Mouse (Mus musculus) intestine, embryonic 15.5 days (tissue): ENCODE data around the gene Gm11099. TPM values are rescaled to one million over a fixed set of nuclear protein-coding genes. Genes with fewer than 3 reads are reported as not detected.

Source experiments
- ATAC-seq: fragments of 200-750 bp; cut with Nextera tagmentation; 2 replicates; pipeline ENCODE4 v1.8.0; 2017; ENCODE audit warnings: moderate TSS enrichment, moderate library complexity
- H3K27ac ChIP-seq: fragments of 300-500 bp; sonication (generic); 2 replicates; pipeline ENCODE4 v1.5.1; 2015; ENCODE audit warnings: mild to moderate bottlenecking, inconsistent platforms
- H3K27me3 ChIP-seq: fragments of 300-500 bp; sonication (generic); replicated peaks from 2 replicates; pipeline ENCODE4 v1.6.1; 2015; ENCODE audit warnings: inconsistent platforms
- H3K36me3 ChIP-seq: fragments of 300-500 bp; sonication (generic); 2 replicates; pipeline ENCODE4 v1.6.1; 2015; ENCODE audit warnings: inconsistent platforms
- H3K4me1 ChIP-seq: fragments of 300-500 bp; sonication (generic); replicated peaks from 2 replicates; pipeline ENCODE4 v1.6.1; 2015; ENCODE audit warnings: inconsistent platforms
- H3K4me2 ChIP-seq: fragments of 300-500 bp; sonication (generic); replicated peaks from 2 replicates; pipeline ENCODE4 v1.6.1; 2015; ENCODE audit warnings: mild to moderate bottlenecking, inconsistent platforms
- H3K4me3 ChIP-seq: fragments of 300-500 bp; sonication (generic); replicated peaks from 2 replicates; pipeline ENCODE4 v1.5.1; 2015; ENCODE audit warnings: inconsistent platforms
- H3K9ac ChIP-seq: fragments of 300-500 bp; sonication (generic); 2 replicates; pipeline ENCODE4 v1.6.1; 2015; ENCODE audit warnings: inconsistent platforms
- H3K9me3 ChIP-seq: fragments of 300-500 bp; sonication (generic); 2 replicates; pipeline ENCODE4 v1.6.1; 2016; ENCODE audit warnings: inconsistent platforms
- WGBS: fragments of 180-500 bp; shearing (Covaris S2); methylation state at CpG from one replicate; pipeline ENCODE4 v1.1.7; 2015; 5-methylcytosine and 5-hydroxymethylcytosine counted together
- polyA plus RNA-seq: library from polyadenylated mRNA; unstranded; fragments of >200 nt; fragmentation: Nextera tagmentation; extraction: Ambion mirVana; gene quantifications from 2 replicates; pipeline ENCODE4 v1.2.1, GENCODE M21; 2015

Gene Gm11099
- polyA plus RNA-seq: not detected in 2 replicates

DNA sequence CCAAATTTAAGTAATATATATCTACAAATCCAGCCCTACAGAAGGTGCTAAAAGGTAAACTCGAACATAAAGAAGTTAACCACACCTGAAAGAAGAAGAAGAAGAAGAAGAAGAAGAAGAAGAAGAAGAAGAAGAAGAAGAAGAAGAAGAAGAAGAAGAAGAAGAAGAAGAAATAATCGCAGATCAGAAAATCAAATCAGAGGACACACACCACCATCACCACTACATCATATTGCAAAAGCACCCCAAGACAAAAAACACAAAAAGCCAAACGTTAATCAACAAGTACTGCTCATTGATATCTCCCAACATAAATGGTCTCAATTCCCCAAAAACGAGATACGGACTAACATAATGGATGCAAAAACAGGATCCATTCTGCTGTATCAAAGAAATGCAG, at the start of gene Gm11099:
Gm11099 (plus strand) TSS at position 301 of the 400 bp plus-strand sequence.
- Histone ChIP-seq H3K4me3 (no peak within 1 kb of the TSS), H3K27me3 (no peaks in the 10 kb centered on the region), H3K27ac (no peak within 1 kb of the TSS), H3K4me1 (no peaks in the 10 kb centered on the region), H3K9ac (no peak within 1 kb of the TSS), H3K36me3 (no peaks in the 10 kb centered on the region), H3K4me2 (no peak within 1 kb of the TSS), H3K9me3 (no peaks in the 10 kb centered on the region)
- no peak for ATAC-seq
- 86% methylated on average over 5 of the region's 5 CpGs for WGBS

GRCm38 (mm10) chr2:58812941-58813340, 46.3 kb upstream of the Gm11099 start:
- Histone ChIP-seq H3K4me3 (no peak overlapping the region), H3K27ac (no peak overlapping the region), H3K9me3 (no peaks in the 10 kb centered on the region), H3K36me3 (no peaks in the 10 kb centered on the region), H3K4me1 (no peaks in the 10 kb centered on the region), H3K9ac (no peak overlapping the region), H3K4me2 (no peak overlapping the region), H3K27me3 (no peaks in the 10 kb centered on the region)
- WGBS: 76% methylated on average over 2 of the region's 2 CpGs
- ATAC-seq: no peak

- H3K4me2 ChIP-seq: no peak overlapping the region
- no peaks in the 10 kb centered on the region for H3K36me3 ChIP-seq
- no peak overlapping the region for H3K9ac ChIP-seq
- H3K4me3 ChIP-seq: no peak overlapping the region
- WGBS: 45% methylated on average over 3 of the region's 3 CpGs
- no peaks in the 10 kb centered on the region for H3K4me1 ChIP-seq
- H3K9me3 ChIP-seq: no peaks in the 10 kb centered on the region
- no peak overlapping the region for H3K27ac ChIP-seq
- ATAC-seq: no peak; the same call in 1 of the 2 replicates
- H3K27me3 ChIP-seq: no peaks in the 10 kb centered on the region
Measured at GRCm38 (mm10) chr2:58828910-58829600, 30.2 kb upstream of the Gm11099 start.

DNA sequence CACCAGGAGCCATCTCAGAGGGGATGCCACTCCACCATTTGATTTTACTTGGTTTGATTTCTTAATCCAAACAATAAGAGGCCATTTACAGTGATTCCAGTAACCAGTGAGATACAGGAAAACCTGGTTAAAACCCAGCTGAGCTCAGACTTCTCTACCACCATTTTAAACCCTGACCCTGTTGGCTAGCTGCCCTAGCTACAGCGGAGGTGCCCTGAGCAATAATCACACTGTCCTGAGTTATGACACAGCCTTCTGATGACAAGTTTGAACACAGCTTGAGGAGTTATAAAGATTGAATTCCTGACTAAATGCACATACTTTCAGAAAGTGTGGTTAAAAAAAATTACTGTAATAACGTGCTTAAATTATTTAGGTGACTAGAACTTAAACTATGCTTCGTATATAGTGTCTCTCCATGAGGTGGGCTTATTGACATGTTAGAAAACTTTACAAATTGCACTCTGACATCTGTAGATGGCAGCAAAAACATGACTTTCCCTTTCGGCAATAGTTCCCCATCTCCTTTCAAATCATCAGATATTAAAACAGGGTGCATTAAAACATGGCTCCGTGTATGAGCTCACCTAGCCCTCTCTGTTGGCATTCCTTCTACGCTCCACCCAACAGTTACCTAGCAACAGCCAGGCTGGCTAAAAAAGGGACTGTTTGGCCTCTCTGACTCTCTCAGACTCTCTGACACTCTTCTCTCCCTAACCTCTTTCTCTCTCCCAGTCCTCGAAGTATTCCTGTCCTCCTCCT, 29.1 kb upstream of the Gm11099 start:
- H3K4me1 ChIP-seq: no peaks in the 10 kb centered on the region
- ATAC-seq: peak; percentile 36; the same call in 1 of the 2 replicates
- no peak overlapping the region for H3K27ac ChIP-seq
- no peaks in the 10 kb centered on the region for H3K9me3 ChIP-seq
- H3K4me3 ChIP-seq: no peak overlapping the region
- H3K4me2 ChIP-seq: no peak overlapping the region
- no peaks in the 10 kb centered on the region for H3K36me3 ChIP-seq
- H3K9ac ChIP-seq: no peak overlapping the region
- no peaks in the 10 kb centered on the region for H3K27me3 ChIP-seq
- 63% methylated on average over 7 of the region's 7 CpGs for WGBS

GRCm38 (mm10) chr2:58832253-58832980, 26.8 kb upstream of the Gm11099 start:
- Histone ChIP-seq H3K9me3 (no peaks in the 10 kb centered on the region), H3K4me3 (no peak overlapping the region), H3K27me3 (no peaks in the 10 kb centered on the region), H3K9ac (no peak overlapping the region), H3K36me3 (no peaks in the 10 kb centered on the region), H3K4me1 (no peaks in the 10 kb centered on the region), H3K27ac (no peak overlapping the region), H3K4me2 (no peak overlapping the region)
- no peak for ATAC-seq
- 93% methylated on average over 20 of the region's 20 CpGs for WGBS

DNA sequence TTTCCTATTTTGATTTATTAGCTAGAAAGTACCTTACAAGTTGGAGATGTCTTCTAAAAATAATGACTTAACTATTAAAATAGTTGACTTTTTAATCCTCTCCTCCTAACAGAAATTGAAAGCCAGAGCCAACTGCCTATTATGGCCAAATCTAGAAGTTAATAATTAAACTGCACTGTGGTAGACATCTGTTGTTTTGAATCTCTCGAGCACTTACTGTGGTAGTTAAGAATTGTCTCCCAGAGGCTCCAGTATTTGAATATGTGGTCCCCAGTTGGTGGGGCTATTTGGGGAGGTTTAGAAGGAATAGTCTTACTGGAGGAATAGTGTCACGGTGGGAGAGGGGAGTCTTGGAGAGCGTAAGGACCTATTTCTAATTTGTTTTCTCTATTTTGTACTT, 18.2 kb upstream of the Gm11099 start:
- WGBS: 80% methylated on average over 3 of the region's 3 CpGs
- Histone ChIP-seq H3K9me3 (no peaks in the 10 kb centered on the region), H3K9ac (no peak overlapping the region), H3K36me3 (no peaks in the 10 kb centered on the region), H3K4me3 (no peak overlapping the region), H3K4me1 (no peaks in the 10 kb centered on the region), H3K4me2 (no peak overlapping the region), H3K27me3 (no peaks in the 10 kb centered on the region), H3K27ac (no peak overlapping the region)
- no peak for ATAC-seq

DNA sequence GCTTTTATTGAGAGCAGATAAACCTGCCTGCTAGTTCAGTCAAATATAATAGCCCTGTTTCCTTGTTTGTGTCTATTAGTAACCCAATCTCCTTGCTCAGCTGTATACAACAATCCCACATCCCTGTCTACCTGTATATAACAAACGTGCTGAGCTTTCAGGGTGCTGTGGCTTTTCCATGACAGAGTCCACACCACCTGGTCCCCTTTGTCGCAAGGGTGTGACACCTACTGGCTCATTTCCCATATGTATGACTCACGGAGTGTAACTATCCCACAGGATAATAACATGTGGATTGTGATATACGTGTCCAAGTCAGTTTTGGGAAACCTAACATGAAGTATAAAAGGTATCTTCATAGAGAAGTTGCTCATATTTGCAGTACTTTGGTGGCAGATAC, 16.8 kb upstream of the Gm11099 start:
- WGBS: 78% methylated on average over 4 of the region's 4 CpGs
- H3K9ac ChIP-seq: no peak overlapping the region
- no peaks in the 10 kb centered on the region for H3K4me1 ChIP-seq
- H3K9me3 ChIP-seq: no peaks in the 10 kb centered on the region
- no peak overlapping the region for H3K4me3 ChIP-seq
- H3K4me2 ChIP-seq: no peak overlapping the region
- no peak overlapping the region for H3K27ac ChIP-seq
- no peaks in the 10 kb centered on the region for H3K36me3 ChIP-seq
- H3K27me3 ChIP-seq: no peaks in the 10 kb centered on the region
- ATAC-seq: no peak

DNA sequence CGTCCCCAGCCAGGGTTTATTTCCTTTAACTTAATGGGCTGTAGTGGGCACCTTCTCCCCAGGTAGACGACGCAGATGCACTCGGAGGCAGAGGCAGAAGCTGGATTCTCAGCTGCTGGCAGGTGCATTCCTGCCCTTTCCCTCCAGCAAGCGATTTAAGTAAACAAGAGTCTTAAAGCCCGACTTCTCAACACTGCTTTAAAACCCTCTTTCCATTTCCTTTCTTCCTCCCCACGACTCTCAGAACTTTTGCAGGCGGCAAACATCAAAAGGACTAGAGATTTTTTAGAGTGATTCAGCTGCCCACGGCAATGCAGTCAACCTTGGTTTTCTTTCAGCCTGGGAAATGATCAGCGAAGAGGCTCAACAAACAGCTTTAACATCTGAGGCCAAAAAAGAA, 14.7 kb upstream of the Gm11099 start:
- H3K4me1 ChIP-seq: no peaks in the 10 kb centered on the region
- no peak for ATAC-seq
- no peaks in the 10 kb centered on the region for H3K9me3 ChIP-seq
- H3K9ac ChIP-seq: no peak overlapping the region
- WGBS: 15% methylated on average over 10 of the region's 10 CpGs
- no peak overlapping the region for H3K27ac ChIP-seq
- 0 out of 2 replicates have a peak overlapping the region, but pooled peaks have one; percentile 26 for H3K4me2 ChIP-seq
- H3K4me3 ChIP-seq: no peak overlapping the region
- no peaks in the 10 kb centered on the region for H3K36me3 ChIP-seq
- H3K27me3 ChIP-seq: no peaks in the 10 kb centered on the region

DNA sequence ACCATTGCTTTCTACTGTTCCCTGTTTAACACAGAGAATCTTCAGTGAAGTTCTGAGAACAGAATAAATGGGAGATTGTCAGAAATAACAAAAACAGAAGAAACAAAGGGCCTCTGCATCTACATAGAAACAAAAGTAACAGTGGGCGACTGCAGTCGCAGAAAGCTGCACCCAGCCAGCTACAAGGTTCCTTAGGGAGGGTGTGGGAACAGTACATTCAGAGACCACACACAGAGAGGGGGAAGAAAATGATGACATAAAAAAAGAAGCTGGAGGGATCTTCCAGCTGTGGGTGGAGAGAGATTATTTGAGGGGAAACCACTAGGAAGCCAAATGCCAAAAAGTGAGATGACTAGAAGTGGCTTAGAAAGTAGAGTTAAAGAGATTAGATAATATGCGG, 20.6 kb downstream of the Gm11099 start:
- H3K9me3 ChIP-seq: no peaks in the 10 kb centered on the region
- H3K36me3 ChIP-seq: no peaks in the 10 kb centered on the region
- H3K4me1 ChIP-seq: no peaks in the 10 kb centered on the region
- H3K27me3 ChIP-seq: no peaks in the 10 kb centered on the region
- H3K27ac ChIP-seq: no peak overlapping the region
- no peak overlapping the region for H3K4me2 ChIP-seq
- H3K9ac ChIP-seq: no peak overlapping the region
- WGBS: 40% methylated on average over 3 of the region's 3 CpGs
- H3K4me3 ChIP-seq: no peak overlapping the region
- no peak for ATAC-seq

GRCm38 (mm10) chr2:58905057-58905456, 45.8 kb downstream of the Gm11099 start:
- no peaks in the 10 kb centered on the region for H3K27me3 ChIP-seq
- H3K4me3 ChIP-seq: no peak overlapping the region
- H3K4me1 ChIP-seq: no peaks in the 10 kb centered on the region
- no peak overlapping the region for H3K4me2 ChIP-seq
- WGBS: 65% methylated on average over 4 of the region's 4 CpGs
- H3K9me3 ChIP-seq: no peaks in the 10 kb centered on the region
- H3K9ac ChIP-seq: no peak overlapping the region
- no peak for ATAC-seq
- no peaks in the 10 kb centered on the region for H3K36me3 ChIP-seq
- no peak overlapping the region for H3K27ac ChIP-seq

DNA sequence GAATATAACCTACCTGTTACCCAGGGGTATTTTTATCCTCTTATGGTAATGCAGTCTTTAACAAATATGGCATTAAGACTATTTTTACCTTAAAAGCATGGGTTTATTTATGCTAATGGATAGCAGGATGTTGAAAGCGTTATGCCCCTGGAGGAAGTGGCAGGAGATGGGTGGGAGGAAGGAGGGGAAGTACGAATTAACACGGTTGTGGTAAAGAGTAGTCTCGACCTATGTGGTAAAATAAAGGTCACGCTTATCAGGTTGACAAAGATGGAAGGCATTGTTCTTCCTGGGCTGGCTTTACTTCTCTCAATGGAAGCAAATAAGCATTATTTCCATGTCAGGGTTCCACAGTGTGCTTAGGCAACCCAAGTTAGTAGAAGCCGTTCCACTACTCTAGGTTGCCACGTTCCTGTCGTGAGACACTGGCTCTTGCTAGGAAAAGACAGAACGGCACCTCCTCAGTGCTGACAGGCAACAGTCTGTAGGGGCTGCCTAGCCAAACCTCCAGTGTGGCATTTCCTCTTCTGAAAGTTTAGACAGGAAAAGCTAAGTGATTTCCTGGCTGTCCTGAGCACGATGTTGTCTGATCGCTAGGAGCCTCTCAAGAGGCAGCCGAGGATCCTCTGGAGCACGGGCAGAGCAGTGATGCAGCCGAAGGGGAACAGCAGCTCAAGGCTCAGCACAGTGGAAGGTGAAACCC, 47.7 kb downstream of the Gm11099 start:
- no peak overlapping the region for H3K4me3 ChIP-seq
- H3K27ac ChIP-seq: no peak overlapping the region
- 36% methylated on average over 14 of the region's 14 CpGs for WGBS
- no peak overlapping the region for H3K4me2 ChIP-seq
- ATAC-seq: no peak
- H3K36me3 ChIP-seq: no peaks in the 10 kb centered on the region
- no peaks in the 10 kb centered on the region for H3K4me1 ChIP-seq
- no peak overlapping the region for H3K9ac ChIP-seq
- H3K27me3 ChIP-seq: no peaks in the 10 kb centered on the region
- no peaks in the 10 kb centered on the region for H3K9me3 ChIP-seq

- H3K36me3 ChIP-seq: no peaks in the 10 kb centered on the region
- no peak overlapping the region for H3K4me2 ChIP-seq
- H3K27me3 ChIP-seq: no peaks in the 10 kb centered on the region
- H3K9ac ChIP-seq: no peak overlapping the region
- 89% methylated on average over 9 of the region's 9 CpGs for WGBS
- H3K4me3 ChIP-seq: no peak overlapping the region
- H3K27ac ChIP-seq: no peak overlapping the region
- ATAC-seq: no peak
- H3K4me1 ChIP-seq: no peaks in the 10 kb centered on the region
- no peaks in the 10 kb centered on the region for H3K9me3 ChIP-seq
Measured at GRCm38 (mm10) chr2:58912339-58912738, 53.1 kb downstream of the Gm11099 start.
